Mouse (Mus musculus) embryonic fibroblast, embryonic 13.5 days (primary cell): ENCODE data around the gene Pate2.

Experiments used
- CTCF ChIP-seq: IDR thresholded peaks from 2 replicates; pipeline ENCODE4 v1.5.1; 2011; ENCODE audit warnings: mild to moderate bottlenecking, control low read depth, low read length, moderate library complexity, borderline replicate concordance; ENCODE audit not compliant: insufficient read depth
- POLR2A ChIP-seq: IDR thresholded peaks from 2 replicates; pipeline ENCODE4 v1.6.1; 2011; ENCODE audit warnings: low read depth, mild to moderate bottlenecking, control low read depth, low read length, moderate library complexity

DNA sequence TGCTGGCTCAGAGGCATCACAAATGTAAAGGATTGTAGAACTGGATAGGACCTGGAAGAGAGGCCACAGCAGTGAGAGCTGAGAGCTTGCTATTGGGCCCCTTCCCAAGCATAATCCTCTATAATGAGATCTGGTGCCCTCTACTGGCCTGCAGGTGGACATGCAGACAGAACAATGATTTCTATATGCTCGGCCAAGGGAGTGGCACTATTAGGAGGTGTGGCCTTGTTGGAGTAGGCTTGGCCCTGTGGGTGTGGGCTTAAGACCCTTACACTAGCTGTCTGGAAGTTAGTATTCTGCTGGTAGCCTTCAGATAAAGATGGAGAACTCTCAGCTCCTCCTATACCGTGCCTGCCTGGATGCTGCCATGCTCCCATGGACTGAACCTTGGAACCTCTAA lies 35.0 kb upstream of the Pate2 start:
- peak; percentile 28; the same call in 1 of the 2 replicates for TF ChIP-seq CTCF
- no peak for TF ChIP-seq POLR2A
